Mouse (Mus musculus): ENCODE measurements at regions not wholly inside any gene's neighbourhood (a gene's known extent, or its start where the extent isn't known, plus 50 kb on each side); places are given as distances from the start of the nearest gene placed in this dataset.

- no peak for ATAC-seq (ENCODE audit: extremely low read depth, insufficient number of reproducible peaks, low FRiP score, poor library complexity, severe bottlenecking)
These were observed 233.1 kb downstream of the Spry2 start for GRCm38 (mm10) chr14:105663472-105663871.

GRCm38 (mm10) chr14:105662839-105663238 is 233.8 kb downstream of the Spry2 start:
- ATAC-seq (ENCODE audit: extremely low read depth, insufficient number of reproducible peaks, low FRiP score, poor library complexity, severe bottlenecking) = no peak

- ATAC-seq (ENCODE audit: extremely low read depth, insufficient number of reproducible peaks, low FRiP score, poor library complexity, severe bottlenecking) = no peak
These were observed 238.3 kb downstream of the Spry2 start for GRCm38 (mm10) chr14:105658316-105658715.

GRCm38 (mm10) chr14:105647166-105647565 is 249.5 kb downstream of the Spry2 start:
- no peak for ATAC-seq (ENCODE audit: extremely low read depth, insufficient number of reproducible peaks, low FRiP score, poor library complexity, severe bottlenecking)

- ATAC-seq (ENCODE audit: extremely low read depth, insufficient number of reproducible peaks, low FRiP score, poor library complexity, severe bottlenecking) = no peak
These were observed 252.2 kb downstream of the Spry2 start for GRCm38 (mm10) chr14:105644428-105644827.

- no peak for ATAC-seq (ENCODE audit: extremely low read depth, insufficient number of reproducible peaks, low FRiP score, poor library complexity, severe bottlenecking)
These were observed 253.2 kb downstream of the Spry2 start for GRCm38 (mm10) chr14:105643285-105643957.

- ATAC-seq (ENCODE audit: extremely low read depth, insufficient number of reproducible peaks, low FRiP score, poor library complexity, severe bottlenecking) = no peak
These were observed 264.3 kb downstream of the Spry2 start for GRCm38 (mm10) chr14:105632335-105632734.

GRCm38 (mm10) chr14:105631681-105632031 is 265.0 kb downstream of the Spry2 start:
- no peak for ATAC-seq (ENCODE audit: extremely low read depth, insufficient number of reproducible peaks, low FRiP score, poor library complexity, severe bottlenecking)

- ATAC-seq (ENCODE audit: extremely low read depth, insufficient number of reproducible peaks, low FRiP score, poor library complexity, severe bottlenecking) = no peak
These were observed 265.5 kb downstream of the Spry2 start for GRCm38 (mm10) chr14:105630867-105631680.

- no peak for ATAC-seq (ENCODE audit: extremely low read depth, insufficient number of reproducible peaks, low FRiP score, poor library complexity, severe bottlenecking)
These were observed 266.2 kb downstream of the Spry2 start for GRCm38 (mm10) chr14:105630444-105630843.

GRCm38 (mm10) chr14:105628673-105629072 is 267.9 kb downstream of the Spry2 start:
- no peak for ATAC-seq (ENCODE audit: extremely low read depth, insufficient number of reproducible peaks, low FRiP score, poor library complexity, severe bottlenecking)

GRCm38 (mm10) chr14:105624387-105624786 is 272.2 kb downstream of the Spry2 start:
- ATAC-seq (ENCODE audit: extremely low read depth, insufficient number of reproducible peaks, low FRiP score, poor library complexity, severe bottlenecking) = no peak

- ATAC-seq (ENCODE audit: extremely low read depth, insufficient number of reproducible peaks, low FRiP score, poor library complexity, severe bottlenecking) = no peak
These were observed 274.5 kb downstream of the Spry2 start for GRCm38 (mm10) chr14:105622166-105622565.

- ATAC-seq (ENCODE audit: extremely low read depth, insufficient number of reproducible peaks, low FRiP score, poor library complexity, severe bottlenecking) = no peak
These were observed 275.5 kb downstream of the Spry2 start for GRCm38 (mm10) chr14:105621124-105621523.

- no peak for ATAC-seq (ENCODE audit: extremely low read depth, insufficient number of reproducible peaks, low FRiP score, poor library complexity, severe bottlenecking)
These were observed 277.2 kb downstream of the Spry2 start for GRCm38 (mm10) chr14:105619449-105619848.

- no peak for ATAC-seq (ENCODE audit: extremely low read depth, insufficient number of reproducible peaks, low FRiP score, poor library complexity, severe bottlenecking)
These were observed 280.9 kb downstream of the Spry2 start for GRCm38 (mm10) chr14:105615766-105616165.

GRCm38 (mm10) chr14:105612794-105613193 is 283.8 kb downstream of the Spry2 start:
- ATAC-seq (ENCODE audit: extremely low read depth, insufficient number of reproducible peaks, low FRiP score, poor library complexity, severe bottlenecking) = no peak

- ATAC-seq (ENCODE audit: extremely low read depth, insufficient number of reproducible peaks, low FRiP score, poor library complexity, severe bottlenecking) = no peak
These were observed 287.8 kb downstream of the Spry2 start for GRCm38 (mm10) chr14:105608804-105609203.

GRCm38 (mm10) chr14:105606551-105606950 is 290.1 kb downstream of the Spry2 start:
- no peak for ATAC-seq (ENCODE audit: extremely low read depth, insufficient number of reproducible peaks, low FRiP score, poor library complexity, severe bottlenecking)

- no peak for ATAC-seq (ENCODE audit: extremely low read depth, insufficient number of reproducible peaks, low FRiP score, poor library complexity, severe bottlenecking)
These were observed 292.2 kb downstream of the Spry2 start for GRCm38 (mm10) chr14:105604451-105604850.
